Mouse (Mus musculus) kidney, postnatal 0 days (tissue): ENCODE results near the gene Rbm45. TPM values are rescaled to one million over a fixed set of nuclear protein-coding genes. Genes with fewer than 3 reads are reported as not detected.

Source experiments
- ATAC-seq: fragments of 200-750 bp; cut with Nextera tagmentation; replicated peaks from 2 replicates; pipeline ENCODE4 v1.8.0; 2017; ENCODE audit warnings: low read depth, moderate number of reproducible peaks, moderate TSS enrichment, moderate library complexity; ENCODE audit not compliant: low FRiP score
- DNase-seq: peaks from one replicate; pipeline ENCODE4 v3.0.0-alpha.2; 2016; ENCODE audit warnings: low spot score
- H3K27ac ChIP-seq: fragments of 300-500 bp; sonication (generic); 2 replicates; pipeline ENCODE4 v1.5.1; 2014; ENCODE audit warnings: mild to moderate bottlenecking
- H3K27me3 ChIP-seq: fragments of 300-500 bp; sonication (generic); 2 replicates; pipeline ENCODE4 v1.6.1; 2014; ENCODE audit warnings: low read length, mixed read lengths; ENCODE audit not compliant: insufficient read depth
- H3K36me3 ChIP-seq: fragments of 300-500 bp; sonication (generic); 2 replicates; pipeline ENCODE4 v1.6.1; 2014; ENCODE audit warnings: low read length, mixed read lengths; ENCODE audit not compliant: insufficient read depth
- H3K4me1 ChIP-seq: fragments of 300-500 bp; sonication (generic); replicated peaks from 2 replicates; pipeline ENCODE4 v1.6.1; 2014; ENCODE audit warnings: antibody characterized with exemption, low read length, mixed read lengths; ENCODE audit not compliant: insufficient read depth
- H3K4me2 ChIP-seq: fragments of 300-500 bp; sonication (generic); 2 replicates; pipeline ENCODE4 v1.6.1; 2014; ENCODE audit warnings: mild to moderate bottlenecking, low read length, moderate library complexity, mixed read lengths
- H3K4me3 ChIP-seq: fragments of 300-500 bp; sonication (generic); replicated peaks from 2 replicates; pipeline ENCODE4 v1.5.1; 2014; ENCODE audit warnings: low read depth, low read length
- H3K9ac ChIP-seq: fragments of 300-500 bp; sonication (generic); 2 replicates; pipeline ENCODE4 v1.6.1; 2014; ENCODE audit warnings: low read depth, low read length
- H3K9me3 ChIP-seq: fragments of 300-500 bp; sonication (generic); replicated peaks from 2 replicates; pipeline ENCODE4 v1.6.1; 2016; ENCODE audit warnings: low read length, inconsistent platforms, mixed read lengths
- CTCF ChIP-seq: IDR thresholded peaks from 2 replicates; pipeline ENCODE4 v1.5.1; 2016; ENCODE audit warnings: antibody characterized with exemption, low read depth, mild to moderate bottlenecking, moderate library complexity
- WGBS: fragments of 180-500 bp; shearing (Covaris S2); extraction: QIAGEN DNeasy Blood & Tissue Kit; methylation state at CpG from one replicate; pipeline ENCODE4 v1.1.7; 2014; 5-methylcytosine and 5-hydroxymethylcytosine counted together
- polyA plus RNA-seq: library from polyadenylated mRNA; unstranded; fragments of >200 nt; fragmentation: Nextera tagmentation; extraction: Ambion mirVana; gene quantifications from 2 replicates; pipeline ENCODE4 v1.2.1, GENCODE M21; 2015

Gene Rbm45
- polyA plus RNA-seq, 1 experiment from 2014 or later = 19.4 TPM

DNA sequence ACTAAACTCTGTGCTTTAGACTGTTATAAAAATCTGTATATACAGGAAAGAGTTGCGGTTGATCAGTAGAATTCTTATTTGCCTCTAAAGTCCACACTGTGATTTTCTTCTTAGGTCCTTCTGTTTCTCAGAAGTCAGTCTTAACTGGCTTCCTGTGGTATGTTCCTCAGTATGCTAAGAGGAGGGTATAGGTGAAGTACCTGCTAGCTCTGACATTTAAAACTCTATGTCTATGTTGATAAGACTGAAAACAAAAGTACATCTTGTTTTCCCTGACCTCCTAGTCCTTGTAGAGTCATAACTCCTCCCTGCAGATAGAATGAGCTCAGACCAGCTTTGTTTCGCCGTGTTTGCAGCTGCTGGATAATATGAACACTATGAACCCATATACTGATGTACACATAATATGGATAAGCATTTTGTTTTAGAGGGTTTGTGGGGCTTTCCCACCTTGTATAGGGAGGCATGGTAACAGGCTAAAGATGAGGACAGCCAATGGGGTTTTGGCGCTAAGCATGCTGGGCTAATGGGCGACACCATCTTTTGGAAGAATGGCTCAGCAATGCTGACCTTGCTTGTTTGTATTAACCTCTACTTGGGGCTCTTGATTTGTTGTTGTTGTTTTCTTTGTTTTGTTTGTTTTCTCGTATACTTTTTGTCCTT, 4.9 kb downstream of the Rbm45 start:
- no peak overlapping the region for H3K4me2 ChIP-seq
- no peak overlapping the region for H3K9ac ChIP-seq
- no peaks in the 10 kb centered on the region for H3K27me3 ChIP-seq
- peaks cover 43% of the 10 kb centered on the region for H3K36me3 ChIP-seq
- no peak for ATAC-seq
- no peak overlapping the region for H3K4me3 ChIP-seq
- DNase-seq = no peak
- H3K27ac ChIP-seq = no peak overlapping the region
- no peaks in the 10 kb centered on the region for H3K9me3 ChIP-seq
- TF ChIP-seq CTCF = no peak
- no peaks in the 10 kb centered on the region for H3K4me1 ChIP-seq
- WGBS = 94% methylated on average over 6 of the region's 6 CpGs

DNA sequence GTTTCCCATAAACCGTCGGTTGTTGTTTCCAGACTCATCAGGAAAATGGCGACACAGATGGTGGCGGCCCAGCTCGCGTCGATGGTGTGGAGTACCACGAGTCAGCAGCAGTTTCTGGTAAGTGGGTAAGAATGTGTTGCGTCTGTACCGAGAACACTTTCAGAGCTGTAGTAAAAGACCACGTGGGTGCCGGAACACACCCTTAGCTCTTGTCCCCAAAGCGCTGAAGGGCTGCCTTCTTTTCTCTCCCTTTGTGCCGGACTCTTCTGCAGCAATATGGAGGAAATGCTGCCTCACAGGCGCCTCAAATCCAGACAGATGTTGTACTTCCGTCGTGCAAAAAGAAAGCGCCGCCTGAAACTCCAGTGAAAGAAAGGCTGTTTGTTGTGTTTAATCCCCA, 8.9 kb downstream of the Rbm45 start:
- Histone ChIP-seq H3K36me3 (peaks cover 39% of the 10 kb centered on the region), H3K9me3 (no peaks in the 10 kb centered on the region), H3K4me2 (no peak overlapping the region), H3K4me3 (no peak overlapping the region), H3K9ac (no peak overlapping the region), H3K27me3 (no peaks in the 10 kb centered on the region), H3K4me1 (no peaks in the 10 kb centered on the region), H3K27ac (no peak overlapping the region)
- DNase-seq = no peak
- 95% methylated on average over 19 of the region's 19 CpGs for WGBS
- no peak for TF ChIP-seq CTCF
- no peak for ATAC-seq

DNA sequence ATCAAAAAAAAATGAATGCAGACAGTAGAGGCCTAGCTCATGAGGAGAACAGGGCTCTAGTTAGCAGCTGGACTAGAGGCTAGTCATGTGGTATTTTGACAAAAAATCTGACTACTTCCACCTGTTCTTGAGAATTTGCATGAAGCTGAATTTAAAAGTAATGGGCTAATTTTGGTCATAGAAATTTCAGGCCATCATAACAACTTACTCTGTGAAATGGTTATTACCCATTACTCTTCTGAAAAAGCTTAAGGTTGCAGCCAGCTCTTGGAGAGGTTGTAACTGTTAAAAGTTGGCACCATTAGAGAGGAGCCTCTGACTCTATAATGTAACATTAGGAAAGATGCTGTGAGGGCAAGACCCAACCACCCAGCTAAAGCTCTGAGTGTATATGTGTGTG, 16.7 kb downstream of the Rbm45 start:
- Histone ChIP-seq H3K9ac (no peak overlapping the region), H3K4me1 (no peaks in the 10 kb centered on the region), H3K27me3 (no peaks in the 10 kb centered on the region), H3K4me3 (no peak overlapping the region), H3K9me3 (no peaks in the 10 kb centered on the region), H3K27ac (no peak overlapping the region), H3K4me2 (no peak overlapping the region), H3K36me3 (peaks cover 10% of the 10 kb centered on the region)
- DNase-seq (no peak), ATAC-seq (no peak)
- no peak for TF ChIP-seq CTCF

DNA sequence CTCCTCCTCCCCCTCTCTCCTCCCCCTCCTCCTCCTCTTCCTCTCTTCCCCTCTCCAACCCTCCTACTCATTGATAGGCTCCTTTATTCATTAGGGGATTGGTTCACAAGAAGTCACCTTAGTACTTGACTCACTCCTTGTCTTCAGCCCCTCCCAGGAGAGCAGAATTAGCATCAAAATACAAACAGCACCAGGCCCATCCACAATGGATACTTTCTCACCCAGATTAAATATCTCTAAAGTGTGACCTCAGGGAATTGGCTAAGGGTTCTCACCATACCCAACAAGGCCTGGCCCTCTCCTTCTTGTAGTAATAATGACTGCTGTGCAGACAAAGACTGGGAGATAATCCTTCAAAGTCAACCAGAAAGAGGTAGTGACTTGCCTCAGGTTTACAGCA, 30.4 kb downstream of the Rbm45 start:
- Histone ChIP-seq H3K27ac (no peak overlapping the region), H3K4me1 (no peaks in the 10 kb centered on the region), H3K27me3 (0 out of 2 replicates have a peak, but pooled peaks cover 4% of the 10 kb centered on the region), H3K9ac (no peak overlapping the region), H3K4me3 (no peak overlapping the region), H3K36me3 (no peaks in the 10 kb centered on the region), H3K4me2 (no peak overlapping the region), H3K9me3 (no peaks in the 10 kb centered on the region)
- ATAC-seq (no peak), DNase-seq (no peak)
- TF ChIP-seq CTCF = no peak

DNA sequence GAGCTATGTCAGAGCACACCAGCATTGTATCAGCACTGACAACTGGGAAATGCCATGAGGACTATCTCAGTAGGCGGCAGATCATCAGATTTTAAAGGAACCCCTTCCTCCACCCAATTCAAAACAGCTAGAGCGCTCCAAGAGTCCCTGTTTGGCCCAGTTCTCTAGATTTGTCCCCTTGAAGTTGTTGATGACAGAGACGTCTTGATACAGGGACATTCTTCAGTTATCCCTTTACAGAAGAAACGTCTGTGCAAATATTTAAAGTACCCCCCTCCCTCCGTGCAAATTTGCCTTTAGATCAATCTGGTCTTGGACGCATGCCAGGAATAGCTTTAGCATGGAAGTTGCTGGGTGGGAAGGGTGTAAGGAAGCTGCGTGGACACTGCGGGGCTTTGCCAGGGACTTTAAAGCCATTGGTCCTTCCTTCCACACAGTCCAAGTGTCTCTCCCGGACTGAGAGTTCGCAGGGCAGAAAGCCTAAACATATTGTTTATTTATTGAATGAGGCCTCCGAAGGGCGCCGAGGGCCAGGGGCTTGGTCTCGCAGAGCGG, 35.9 kb downstream of the Rbm45 start:
- peak overlapping the region; percentile 60; the same call in 1 of the 2 replicates for H3K27ac ChIP-seq
- no peaks in the 10 kb centered on the region for H3K36me3 ChIP-seq
- ATAC-seq (peak; percentile 19; the same call in 1 of the 2 replicates), DNase-seq (peak; percentile 66)
- no peak for TF ChIP-seq CTCF
- peak overlapping the region; percentile 68 for H3K4me2 ChIP-seq
- H3K4me3 ChIP-seq = peak overlapping the region; percentile 79
- H3K27me3 ChIP-seq = 0 out of 2 replicates have a peak, but pooled peaks cover 4% of the 10 kb centered on the region
- peak overlapping the region; percentile 84 for H3K9ac ChIP-seq
- no peaks in the 10 kb centered on the region for H3K9me3 ChIP-seq
- WGBS = 5% methylated on average over 15 of the region's 15 CpGs
- H3K4me1 ChIP-seq = 0 out of 2 replicates have a peak, but pooled peaks cover 4% of the 10 kb centered on the region

DNA sequence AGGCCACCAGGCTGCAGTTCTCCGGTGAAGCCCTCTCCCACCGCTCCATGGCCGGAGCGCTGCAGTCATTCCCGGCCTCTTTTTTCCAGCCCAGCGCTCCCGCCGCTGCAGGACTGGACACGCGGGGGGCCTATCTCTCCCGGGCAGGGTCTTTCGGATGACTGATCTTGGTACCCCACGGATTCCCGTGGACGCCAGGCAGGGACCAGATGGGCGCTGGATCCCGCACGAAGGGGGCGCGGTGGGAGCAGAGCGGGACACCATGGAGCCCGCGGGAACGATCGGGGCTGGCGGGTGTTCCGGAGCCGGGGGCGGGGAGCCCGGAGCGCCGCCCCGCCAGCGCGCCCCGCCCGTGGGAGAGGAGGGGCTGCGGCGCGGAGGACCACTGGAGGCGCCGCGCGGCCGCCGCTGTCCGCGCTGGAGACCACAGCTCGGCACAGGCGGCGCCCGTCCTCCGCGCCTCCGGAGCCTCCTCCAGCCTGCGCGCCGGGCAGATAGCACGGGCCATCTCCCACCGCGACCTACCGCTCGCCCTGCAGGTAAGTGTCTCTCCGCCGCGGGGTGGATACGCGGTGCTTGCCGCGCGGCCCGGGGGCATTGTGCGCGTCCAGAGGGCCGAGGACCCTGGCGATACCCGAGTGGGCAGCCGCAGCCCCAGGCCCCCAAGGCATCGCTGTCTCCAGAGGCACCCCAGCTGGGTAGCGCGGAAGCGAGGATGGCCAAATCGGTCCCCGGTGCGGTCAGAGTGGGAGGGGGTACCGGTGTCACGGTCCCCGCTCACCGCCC, 36.6 kb downstream of the Rbm45 start, which contains the start of gene Osbpl6:
TSS of gene Osbpl6 (plus strand) at position 358 of the 786 bp plus-strand sequence.
- H3K27ac ChIP-seq = peak within 1 kb of the TSS; percentile 60
- DNase-seq (peak; percentile 85), ATAC-seq (peak; percentile 91)
- no peaks in the 10 kb centered on the region for H3K9me3 ChIP-seq
- WGBS = under 1% methylated on average over 59 of the region's 89 CpGs
- H3K27me3 ChIP-seq = 0 out of 2 replicates have a peak, but pooled peaks cover 4% of the 10 kb centered on the region
- H3K9ac ChIP-seq = peak within 1 kb of the TSS; percentile 84
- H3K4me1 ChIP-seq = 0 out of 2 replicates have a peak, but pooled peaks cover 4% of the 10 kb centered on the region
- 0 out of 2 replicates have a peak, but pooled peaks have one; percentile 31 for TF ChIP-seq CTCF
- peak within 1 kb of the TSS; percentile 79 for H3K4me3 ChIP-seq
- H3K36me3 ChIP-seq = no peaks in the 10 kb centered on the region
- peak within 1 kb of the TSS; percentile 68 for H3K4me2 ChIP-seq
